Mouse (Mus musculus): ENCODE results near the gene Npdc1. TPM values are rescaled to one million over a fixed set of nuclear protein-coding genes. Genes with fewer than 3 reads are reported as not detected.
A peak's percentile ranks its signal among the peaks of the same experiment; 100 is the strongest.

The Npdc1 gene
- polyA plus RNA-seq (2015; fragmentation: Nextera tagmentation; extraction: Ambion mirVana) = 47.0 and 49.6 TPM in 2 replicates

DNA sequence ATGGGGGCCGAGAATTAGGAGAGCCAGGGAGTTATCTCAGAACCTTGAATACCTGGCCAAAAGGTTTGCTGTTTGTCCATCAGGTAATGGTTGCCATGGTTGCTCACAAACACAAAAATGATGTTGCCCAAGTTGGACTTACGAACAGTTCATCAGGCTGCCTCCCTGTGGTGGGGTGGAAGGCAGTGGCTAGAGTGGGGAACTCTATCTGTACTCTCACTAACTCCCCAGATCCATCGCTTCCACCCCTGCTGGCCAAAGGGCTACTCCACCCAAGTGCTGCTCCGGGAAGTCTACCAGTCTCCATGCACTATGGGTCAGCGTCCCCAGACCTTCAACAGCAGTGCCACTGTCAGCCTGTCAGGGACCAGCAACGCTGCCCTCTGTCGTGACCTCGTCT is at the start of gene Npdc1:
Npdc1 (plus strand) TSS at position 301 of the 400 bp plus-strand sequence.
- H3K36me3 ChIP-seq = no peaks in the 10 kb centered on the region
- no peak within 1 kb of the TSS for H3K27ac ChIP-seq
- WGBS = 59% methylated on average over 8 of the region's 8 CpGs
- no peak within 1 kb of the TSS for H3K4me3 ChIP-seq (replicated peaks)
- no peak within 1 kb of the TSS for H3K4me2 ChIP-seq
- H3K9me3 ChIP-seq = no peaks in the 10 kb centered on the region
- peaks cover 80% of the 10 kb centered on the region for H3K27me3 ChIP-seq (replicated peaks)
- no peak within 1 kb of the TSS for H3K9ac ChIP-seq
- peaks cover 24% of the 10 kb centered on the region for H3K4me1 ChIP-seq
- no peak for ATAC-seq (ENCODE audit: insufficient read depth, low FRiP score, low read depth)

DNA sequence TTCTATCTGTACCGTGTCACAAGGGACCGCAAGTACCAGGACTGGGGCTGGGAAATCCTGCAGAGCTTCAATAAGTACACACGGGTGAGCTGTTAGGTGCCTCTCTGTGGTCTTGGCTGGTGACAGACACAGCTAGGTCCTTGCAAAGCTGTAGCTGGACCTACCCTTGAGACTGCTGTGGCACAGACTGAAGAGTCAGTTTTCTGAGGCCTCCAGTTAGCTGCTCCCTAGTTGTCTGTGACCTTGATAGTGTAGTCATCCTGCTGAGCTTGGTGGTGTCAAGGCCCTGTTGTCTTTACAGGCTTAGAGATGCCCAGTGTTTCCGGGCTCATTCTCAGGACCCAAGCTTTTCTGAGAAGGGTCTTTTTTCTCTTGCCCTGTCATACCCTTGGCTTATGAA is 49.7 kb upstream of the Npdc1 start:
- Histone ChIP-seq H3K36me3 (peaks cover 68% of the 10 kb centered on the region), H3K9me3 (no peaks in the 10 kb centered on the region), H3K4me1 (no peaks in the 10 kb centered on the region), H3K27ac (no peak overlapping the region), H3K9ac (no peak overlapping the region), H3K4me3 (replicated peaks) (no peak overlapping the region), H3K27me3 (replicated peaks) (no peaks in the 10 kb centered on the region), H3K4me2 (no peak overlapping the region)
- 91% methylated on average over 4 of the region's 4 CpGs for WGBS
- ATAC-seq (ENCODE audit: insufficient read depth, low FRiP score, low read depth) = no peak

DNA sequence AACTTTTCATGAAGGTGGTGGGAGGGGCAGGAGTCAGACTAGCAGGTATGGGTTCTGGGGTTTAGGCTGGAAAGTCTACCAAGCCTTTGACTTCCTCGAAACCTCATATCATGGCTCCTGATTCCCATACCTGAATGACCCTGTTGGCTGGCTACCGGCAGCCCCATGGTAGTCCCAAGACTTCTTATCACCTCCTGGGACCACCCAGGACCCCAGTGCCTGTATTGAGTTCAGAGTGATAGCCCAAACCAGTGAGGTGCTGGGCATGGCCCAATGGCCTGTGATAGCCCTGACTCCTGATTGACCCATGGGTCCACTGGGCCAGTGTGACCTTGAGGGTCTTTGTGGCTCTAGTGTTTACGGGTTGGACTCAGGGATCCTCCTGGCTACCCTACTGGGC is 48.5 kb upstream of the Npdc1 start:
- Histone ChIP-seq H3K27me3 (replicated peaks) (no peaks in the 10 kb centered on the region), H3K9me3 (no peaks in the 10 kb centered on the region), H3K4me3 (replicated peaks) (no peak overlapping the region), H3K4me1 (peaks cover 6% of the 10 kb centered on the region), H3K4me2 (no peak overlapping the region), H3K36me3 (peaks cover 56% of the 10 kb centered on the region), H3K27ac (no peak overlapping the region), H3K9ac (no peak overlapping the region)
- ATAC-seq (ENCODE audit: insufficient read depth, low FRiP score, low read depth) = no peak
- WGBS = 91% methylated on average over 3 of the region's 3 CpGs

DNA sequence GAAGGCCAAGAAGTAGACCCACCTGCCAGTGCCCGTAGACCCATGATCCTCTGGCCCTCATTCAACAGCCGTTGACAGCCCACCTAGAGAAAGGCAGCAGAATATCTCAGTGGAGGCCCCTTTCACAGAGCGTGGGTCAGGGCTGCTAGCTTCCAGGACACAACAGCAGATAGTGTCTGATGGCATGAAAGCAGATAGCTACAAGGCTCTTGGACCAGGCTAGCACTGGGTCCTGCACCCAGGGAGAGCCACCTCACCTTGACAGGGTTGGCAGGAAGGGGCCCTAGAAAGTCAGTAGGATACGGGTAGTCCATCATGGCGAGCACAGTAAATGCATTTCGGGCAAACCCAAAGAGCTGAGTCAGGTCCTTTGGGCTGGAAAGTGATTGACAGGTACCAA is 44.9 kb upstream of the Npdc1 start:
- H3K27me3 ChIP-seq (replicated peaks) = no peaks in the 10 kb centered on the region
- H3K4me2 ChIP-seq = no peak overlapping the region
- no peak overlapping the region for H3K4me3 ChIP-seq (replicated peaks)
- H3K9me3 ChIP-seq = no peaks in the 10 kb centered on the region
- 86% methylated on average over 6 of the region's 6 CpGs for WGBS
- no peak for ATAC-seq (ENCODE audit: insufficient read depth, low FRiP score, low read depth)
- peaks cover 29% of the 10 kb centered on the region for H3K36me3 ChIP-seq
- H3K27ac ChIP-seq = no peak overlapping the region
- H3K9ac ChIP-seq = no peak overlapping the region
- peaks cover 18% of the 10 kb centered on the region for H3K4me1 ChIP-seq

DNA sequence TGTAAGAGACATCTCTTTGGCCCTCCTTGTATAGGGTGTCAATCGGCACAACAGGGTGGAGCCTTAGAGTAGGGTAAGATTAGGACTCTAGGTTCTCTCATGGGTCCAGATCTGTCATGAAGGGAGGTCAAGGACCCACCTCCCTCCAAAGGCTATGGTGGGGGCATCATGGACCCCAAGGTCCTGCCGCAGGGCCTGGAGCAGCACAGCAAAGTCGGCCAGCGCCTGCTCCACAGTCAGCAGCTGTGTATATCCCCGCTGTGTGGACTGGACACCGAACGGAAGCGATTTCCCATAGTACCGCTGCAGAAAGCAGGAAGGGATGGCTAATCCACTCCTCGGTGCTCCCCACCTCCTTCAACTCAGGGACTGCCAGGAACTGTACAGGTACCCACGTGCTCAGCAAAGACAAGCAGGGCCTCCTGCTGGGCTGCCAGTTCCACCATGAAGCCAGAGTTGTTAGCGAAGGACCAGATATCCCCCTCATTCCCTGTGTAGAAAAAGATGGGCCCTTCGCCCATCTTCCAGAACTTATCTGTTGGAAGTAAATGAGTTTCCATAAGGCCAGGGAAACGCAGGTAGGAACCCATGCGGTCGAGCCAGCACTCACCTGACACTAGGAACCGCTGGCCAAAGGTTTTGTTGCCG is 43.6 kb upstream of the Npdc1 start:
- peaks cover 24% of the 10 kb centered on the region for H3K36me3 ChIP-seq
- peak overlapping the region; percentile 54 for H3K4me3 ChIP-seq (replicated peaks)
- 35% methylated on average over 18 of the region's 18 CpGs for WGBS
- no peaks in the 10 kb centered on the region for H3K27me3 ChIP-seq (replicated peaks)
- no peak overlapping the region for H3K27ac ChIP-seq
- H3K4me2 ChIP-seq = peak overlapping the region; percentile 87
- peak overlapping the region; percentile 60; the same call in 1 of the 2 replicates for H3K9ac ChIP-seq
- H3K4me1 ChIP-seq = peaks cover 18% of the 10 kb centered on the region
- no peak for ATAC-seq (ENCODE audit: insufficient read depth, low FRiP score, low read depth)
- H3K9me3 ChIP-seq = no peaks in the 10 kb centered on the region

DNA sequence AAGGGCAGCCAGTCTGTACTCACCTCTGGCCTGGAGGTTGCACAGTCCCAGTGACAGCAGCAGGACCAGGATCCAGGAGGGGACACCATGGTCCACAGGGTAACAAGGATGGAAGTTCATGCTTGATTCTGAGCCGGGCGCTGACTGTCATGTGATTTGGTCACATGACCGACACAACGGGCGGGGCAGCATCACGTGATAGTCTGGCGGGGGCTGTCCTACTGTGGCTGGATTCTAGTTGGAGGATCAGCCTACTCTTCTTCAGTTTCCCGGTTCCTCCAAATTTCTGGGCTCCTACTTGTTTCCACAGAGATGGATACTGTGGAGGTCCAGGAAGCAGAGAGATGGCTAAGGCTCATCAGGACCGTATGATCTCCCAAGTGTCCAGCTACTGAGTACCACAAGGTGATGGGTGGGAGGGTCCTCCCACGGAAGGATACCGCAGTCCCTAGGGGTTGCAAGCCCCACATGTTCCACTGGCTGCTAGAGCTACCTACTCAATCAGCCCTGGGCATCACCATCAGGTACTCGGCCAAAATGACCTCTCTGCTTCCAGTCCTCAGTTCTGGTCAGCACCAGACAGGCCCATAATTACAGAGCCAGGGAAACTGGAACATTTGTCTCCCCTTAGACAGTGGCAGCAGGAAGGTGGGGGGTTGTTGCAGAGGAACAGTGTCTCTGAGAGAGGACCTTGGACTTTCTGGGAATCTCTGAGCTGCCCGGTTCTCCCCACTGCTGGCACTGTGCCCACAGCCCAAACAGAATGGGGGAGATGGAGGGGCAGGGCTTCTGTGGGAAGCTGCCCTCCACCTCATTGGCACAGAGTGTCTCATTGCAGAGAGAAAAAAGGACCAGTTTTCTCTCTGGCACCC is 42.7 kb upstream of the Npdc1 start, which contains the start of gene Dpp7:
Dpp7 (minus strand) TSS at position 152 of the 872 bp plus-strand sequence.
- 4% methylated on average over 13 of the region's 13 CpGs for WGBS
- Histone ChIP-seq H3K27ac (no peak within 1 kb of the TSS), H3K4me2 (peak within 1 kb of the TSS; percentile 87), H3K4me3 (replicated peaks) (peak within 1 kb of the TSS; percentile 54), H3K9ac (peak within 1 kb of the TSS; percentile 60; the same call in 1 of the 2 replicates), H3K9me3 (no peaks in the 10 kb centered on the region), H3K36me3 (peaks cover 17% of the 10 kb centered on the region; the same call in 1 of the 2 replicates), H3K27me3 (replicated peaks) (no peaks in the 10 kb centered on the region), H3K4me1 (peaks cover 18% of the 10 kb centered on the region)
- peak; percentile 78 for ATAC-seq (ENCODE audit: insufficient read depth, low FRiP score, low read depth)

DNA sequence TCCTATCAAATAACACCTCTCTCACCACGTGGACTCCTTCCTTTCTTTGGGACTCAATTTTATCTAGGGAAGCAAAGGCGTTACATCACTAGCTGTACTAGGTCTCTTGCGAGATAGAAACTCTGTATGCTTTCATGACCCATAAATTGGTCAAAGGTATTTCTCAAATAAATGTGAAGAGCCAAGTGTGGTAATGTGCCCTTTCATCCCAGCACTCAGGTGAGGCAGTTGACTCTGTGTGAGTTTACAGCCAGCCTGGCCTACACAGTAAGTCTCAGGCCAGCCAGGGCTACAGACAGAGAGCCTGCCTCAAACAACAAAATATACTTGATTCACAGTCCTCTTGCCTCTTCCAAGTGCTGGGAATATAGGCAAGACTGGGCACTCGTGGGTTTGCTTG is 39.3 kb upstream of the Npdc1 start:
- Histone ChIP-seq H3K4me2 (no peak overlapping the region), H3K27me3 (replicated peaks) (0 out of 2 replicates have a peak, but pooled peaks cover 7% of the 10 kb centered on the region), H3K36me3 (no peaks in the 10 kb centered on the region), H3K9ac (no peak overlapping the region), H3K4me1 (peaks cover 34% of the 10 kb centered on the region), H3K9me3 (no peaks in the 10 kb centered on the region), H3K27ac (no peak overlapping the region), H3K4me3 (replicated peaks) (no peak overlapping the region)
- no peak for ATAC-seq (ENCODE audit: insufficient read depth, low FRiP score, low read depth)
- 79% methylated on average over 4 of the region's 4 CpGs for WGBS

DNA sequence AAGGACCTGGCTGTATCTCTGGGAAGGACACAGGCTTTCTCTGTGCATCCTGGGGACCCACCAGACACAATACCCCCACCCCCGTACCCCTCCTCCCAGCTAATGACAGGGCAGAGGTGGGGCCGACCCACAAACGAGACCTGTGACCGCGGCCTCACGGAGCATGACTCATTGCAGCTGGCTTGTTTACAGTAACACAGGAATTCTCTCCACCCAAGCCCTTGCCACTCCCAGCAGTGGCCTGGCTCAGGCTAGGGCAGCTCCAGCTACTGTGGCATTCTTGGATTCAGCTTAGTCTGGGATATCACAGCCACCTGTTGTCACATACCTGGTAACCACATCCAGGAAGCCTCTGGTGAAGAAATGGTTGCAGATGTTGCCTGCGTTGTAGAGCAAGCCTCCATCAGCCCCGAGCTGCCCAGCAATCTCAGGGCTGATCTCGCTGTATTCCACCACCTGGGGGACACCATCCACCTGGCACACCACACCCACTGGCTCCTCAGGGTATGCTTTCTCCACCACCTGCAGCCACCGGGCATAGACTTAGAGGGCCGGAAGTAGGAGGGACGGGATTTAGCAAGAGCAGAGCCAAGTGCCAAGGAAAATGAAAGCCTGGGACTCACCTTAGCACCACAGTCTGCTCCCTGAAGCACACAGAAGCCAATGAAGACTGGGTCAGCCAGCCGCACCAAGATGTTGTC is 35.5 kb upstream of the Npdc1 start:
- peak; percentile 55 for ATAC-seq (ENCODE audit: insufficient read depth, low FRiP score, low read depth)
- peak overlapping the region; percentile 66; the same call in 1 of the 2 replicates for H3K4me3 ChIP-seq (replicated peaks)
- H3K9me3 ChIP-seq = no peaks in the 10 kb centered on the region
- 0 out of 2 replicates have a peak, but pooled peaks cover 7% of the 10 kb centered on the region for H3K27me3 ChIP-seq (replicated peaks)
- H3K36me3 ChIP-seq = no peaks in the 10 kb centered on the region
- H3K4me2 ChIP-seq = peak overlapping the region; percentile 97
- no peak overlapping the region for H3K9ac ChIP-seq
- H3K27ac ChIP-seq = peak overlapping the region; percentile 57; the same call in 1 of the 2 replicates
- 42% methylated on average over 13 of the region's 13 CpGs for WGBS
- peaks cover 20% of the 10 kb centered on the region for H3K4me1 ChIP-seq

DNA sequence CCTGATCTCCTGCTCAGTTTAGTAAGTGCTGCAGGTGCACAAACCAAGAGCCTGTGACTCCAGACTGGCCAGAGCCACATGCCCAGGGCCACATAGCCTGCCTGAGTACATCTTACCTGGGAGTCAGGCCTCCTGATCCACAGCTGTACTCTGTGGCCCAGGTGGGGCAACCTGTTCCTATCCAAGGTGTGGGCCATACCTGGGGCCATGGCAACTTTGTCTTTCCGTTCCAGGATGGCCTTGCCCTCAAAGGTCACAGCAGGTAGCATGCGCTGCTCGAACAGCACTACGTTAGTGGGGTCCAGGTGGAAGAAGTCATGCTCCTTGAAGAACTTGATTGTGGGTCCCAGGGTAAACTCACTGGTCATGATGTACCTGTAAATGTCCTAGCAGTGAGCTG is 34.8 kb upstream of the Npdc1 start:
- 0 out of 2 replicates have a peak, but pooled peaks cover 7% of the 10 kb centered on the region for H3K27me3 ChIP-seq (replicated peaks)
- H3K4me2 ChIP-seq = peak overlapping the region; percentile 97
- no peak overlapping the region for H3K9ac ChIP-seq
- H3K36me3 ChIP-seq = no peaks in the 10 kb centered on the region
- H3K4me1 ChIP-seq = peaks cover 20% of the 10 kb centered on the region
- H3K9me3 ChIP-seq = no peaks in the 10 kb centered on the region
- no peak overlapping the region for H3K27ac ChIP-seq
- peak overlapping the region; percentile 66 for H3K4me3 ChIP-seq (replicated peaks)
- 87% methylated on average over 4 of the region's 4 CpGs for WGBS
- ATAC-seq (ENCODE audit: insufficient read depth, low FRiP score, low read depth) = no peak

DNA sequence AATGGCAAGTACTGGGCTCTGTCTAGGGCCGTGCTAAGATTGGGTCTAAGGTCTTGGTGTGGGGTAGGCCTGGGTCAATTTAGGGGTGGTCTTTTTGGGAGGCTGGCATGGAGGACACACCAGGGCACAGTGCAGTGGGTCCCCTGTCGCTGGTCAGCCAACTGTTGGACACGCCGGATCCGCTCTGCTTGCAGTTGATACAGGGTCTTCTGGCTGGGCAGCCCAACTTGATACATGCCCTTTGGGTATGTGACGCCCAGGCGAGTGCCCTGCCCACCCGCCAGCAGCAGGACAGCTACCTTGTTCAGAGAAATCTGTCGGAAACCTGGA is 34.4 kb upstream of the Npdc1 start:
- H3K27me3 ChIP-seq (replicated peaks) = 0 out of 2 replicates have a peak, but pooled peaks cover 7% of the 10 kb centered on the region
- ATAC-seq (ENCODE audit: insufficient read depth, low FRiP score, low read depth) = no peak
- no peaks in the 10 kb centered on the region for H3K9me3 ChIP-seq
- H3K4me2 ChIP-seq = peak overlapping the region; percentile 97
- peak overlapping the region; percentile 66 for H3K4me3 ChIP-seq (replicated peaks)
- 37% methylated on average over 9 of the region's 9 CpGs for WGBS
- H3K36me3 ChIP-seq = no peaks in the 10 kb centered on the region
- peaks cover 20% of the 10 kb centered on the region for H3K4me1 ChIP-seq
- 0 out of 2 replicates have a peak overlapping the region, but pooled peaks have one; percentile 76 for H3K27ac ChIP-seq
- peak overlapping the region; percentile 84 for H3K9ac ChIP-seq

DNA sequence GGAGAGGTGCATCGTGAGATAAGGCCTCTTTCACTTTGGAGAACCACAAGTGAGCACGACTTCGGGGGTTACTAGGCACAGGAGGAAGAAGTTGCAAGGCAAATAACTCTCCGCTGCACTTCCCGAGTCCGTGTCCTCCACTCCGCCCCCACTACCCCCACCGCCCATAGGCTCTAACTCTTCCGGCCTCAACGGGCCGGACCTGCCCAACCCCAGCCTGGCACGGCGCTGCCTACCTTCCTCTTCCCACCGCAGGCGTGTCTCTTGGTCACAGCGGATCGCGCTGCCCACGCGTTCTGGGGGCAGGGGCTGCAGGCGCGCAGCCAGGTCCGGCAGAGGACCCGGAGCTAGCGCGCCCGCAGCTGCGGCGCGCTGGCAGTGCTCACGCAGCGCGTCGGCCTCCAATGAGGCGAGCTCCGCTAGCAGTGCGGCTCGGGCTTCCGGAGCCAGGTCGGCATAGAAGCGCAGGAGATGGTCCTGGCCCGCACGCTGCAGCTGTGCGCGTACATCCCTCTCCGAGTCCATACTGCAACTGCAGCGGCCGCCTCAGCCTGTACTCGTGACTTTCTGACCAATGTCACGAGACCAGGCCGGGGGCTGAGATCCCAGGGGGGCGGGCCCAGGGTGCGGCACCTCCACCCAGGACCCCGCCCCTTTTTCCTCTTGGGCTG is 33.9 kb upstream of the Npdc1 start, which contains the start of gene Uap1l1:
Uap1l1 (minus strand) TSS at position 592 of the 671 bp plus-strand sequence.
- no peaks in the 10 kb centered on the region for H3K9me3 ChIP-seq
- WGBS = under 1% methylated on average over 53 of the region's 54 CpGs
- peak; percentile 78 for ATAC-seq (ENCODE audit: insufficient read depth, low FRiP score, low read depth)

More for the DNA sequence above, 33.9 kb upstream of the Npdc1 start, which contains the start of gene Uap1l1:
- H3K36me3 ChIP-seq = no peaks in the 10 kb centered on the region
- peak within 1 kb of the TSS; percentile 76 for H3K27ac ChIP-seq
- 0 out of 2 replicates have a peak, but pooled peaks cover 7% of the 10 kb centered on the region for H3K27me3 ChIP-seq (replicated peaks)
- peak within 1 kb of the TSS; percentile 97 for H3K4me2 ChIP-seq
- H3K4me1 ChIP-seq = peaks cover 20% of the 10 kb centered on the region
- H3K4me3 ChIP-seq (replicated peaks) = peak within 1 kb of the TSS; percentile 66
- peak within 1 kb of the TSS; percentile 84 for H3K9ac ChIP-seq

Data from stomach, embryonic 15.5 days (tissue).